Mouse (Mus musculus) olfactory bulb, adult 2 months (tissue): ENCODE measurements around the gene Aldoc.

ENCODE experiments used
- CTCF ChIP-seq: fragments of 200-500 bp; IDR thresholded peaks from 2 replicates; pipeline ENCODE4 v1.5.1; 2012; ENCODE audit warnings: low read depth, mild to moderate bottlenecking, low read length, moderate library complexity; ENCODE audit not compliant: insufficient read depth
- POLR2A ChIP-seq: fragments of 200-500 bp; IDR thresholded peaks from 2 replicates; pipeline ENCODE4 v1.6.1; 2012; ENCODE audit warnings: mild to moderate bottlenecking, low read depth, low read length, moderate library complexity; ENCODE audit not compliant: insufficient read depth

- no peak for TF ChIP-seq POLR2A
- no peak for TF ChIP-seq CTCF
Observed at GRCm38 (mm10) chr11:78363309-78364007, 40.7 kb downstream of the Aldoc start.
